Mouse (Mus musculus): Measurements from ENCODE around the gene Wdr11. TPM values are rescaled to one million over a fixed set of nuclear protein-coding genes. Genes with fewer than 3 reads are reported as not detected.

Wdr11 gene
- polyA plus RNA-seq (2012; rRNA removed), result 8.7 and 17.2 TPM in 2 replicates

DNA sequence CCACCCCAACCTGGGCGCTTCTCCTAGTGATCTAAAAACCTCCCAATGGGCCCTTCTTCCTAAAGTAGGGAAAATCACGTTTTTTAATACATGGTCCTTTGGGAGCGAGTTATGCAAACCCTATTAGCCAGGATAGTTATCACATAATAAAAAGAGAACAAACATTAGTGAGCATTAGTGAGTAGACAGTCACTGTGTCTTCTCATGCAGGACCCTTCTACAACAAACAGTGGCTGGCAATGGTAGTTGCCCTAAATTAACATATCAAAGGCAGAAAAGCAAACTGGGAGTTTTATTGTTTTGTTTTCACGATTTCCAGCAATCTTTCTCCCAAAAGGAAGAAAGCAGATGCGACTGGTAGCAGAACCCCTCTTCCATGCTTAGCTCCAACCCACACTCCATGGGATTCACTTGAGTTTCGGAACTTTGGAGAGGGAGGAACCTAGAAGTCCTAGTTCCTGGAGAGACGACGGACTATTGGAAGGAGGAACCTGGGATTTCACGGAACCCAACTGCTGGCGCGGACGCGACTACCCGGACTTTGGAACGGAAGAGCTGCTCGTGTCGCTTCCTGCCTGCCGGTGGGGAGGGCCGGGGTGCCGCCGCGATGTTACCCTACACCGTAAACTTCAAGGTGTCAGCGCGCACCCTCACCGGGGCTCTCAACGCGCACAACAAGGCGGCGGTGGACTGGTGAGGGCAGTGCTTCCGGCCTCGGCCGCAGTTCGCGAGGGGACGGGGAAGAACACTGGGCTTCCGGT is at the start of gene Wdr11:
TSS of gene Wdr11 (plus strand) at position 493 of the 761 bp plus-strand sequence.
- H3K36me3 ChIP-seq (ENCODE audit: control insufficient read depth, insufficient read depth, low read length), result peaks cover 5% of the 10 kb centered on the region; the same call in 1 of the 2 replicates
- TF ChIP-seq POLR2A (IDR thresholded peaks at IDR 0.05; ENCODE audit: low read depth, low read length) (peak; percentile 57), CTCF (IDR thresholded peaks at IDR 0.05; ENCODE audit: extremely low read depth, insufficient read length, insufficient replicate concordance, low read depth, low read length) (no peak)
- no peaks in the 10 kb centered on the region for H3K27me3 ChIP-seq (ENCODE audit: control insufficient read depth, insufficient read depth, low read length)
- WGBS, result 2% methylated on average over 37 of the region's 37 CpGs
- peak within 1 kb of the TSS; percentile 98 for H3K27ac ChIP-seq (ENCODE audit: insufficient read depth, low read depth, low read length)
- peaks cover 3% of the 10 kb centered on the region; the same call in 1 of the 2 replicates for H3K4me1 ChIP-seq (ENCODE audit: control insufficient read depth, insufficient read depth, insufficient read length, low read length)
- H3K4me3 ChIP-seq (ENCODE audit: low read depth, low read length), result peak within 1 kb of the TSS; percentile 99

DNA sequence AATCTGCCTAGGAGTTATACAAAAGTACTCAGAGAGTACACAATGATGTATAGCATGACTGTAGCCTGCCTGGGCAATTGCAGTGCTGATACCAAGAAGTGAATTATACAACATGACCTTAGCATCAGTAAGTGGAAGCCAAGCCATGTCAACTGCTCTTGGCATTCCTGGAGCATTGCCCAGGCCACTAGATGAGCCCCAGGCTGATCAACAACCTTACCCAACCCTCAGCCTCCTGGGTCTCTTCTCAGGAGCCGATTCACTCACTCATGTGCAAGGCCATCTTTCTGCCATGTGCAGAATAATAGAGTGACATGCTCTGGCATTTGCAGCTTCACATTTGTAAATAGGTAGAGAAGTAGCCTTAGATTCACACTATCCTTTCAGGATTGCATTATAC is 24.1 kb upstream of the Wdr11 start:
- H3K4me3 ChIP-seq (ENCODE audit: low read depth, low read length), result no peak overlapping the region
- no peak overlapping the region for H3K27ac ChIP-seq (ENCODE audit: insufficient read depth, low read depth, low read length)
- no peaks in the 10 kb centered on the region for H3K36me3 ChIP-seq (ENCODE audit: control insufficient read depth, insufficient read depth, low read length)
- H3K27me3 ChIP-seq (ENCODE audit: control insufficient read depth, insufficient read depth, low read length), result no peaks in the 10 kb centered on the region
- TF ChIP-seq CTCF (IDR thresholded peaks at IDR 0.05; ENCODE audit: extremely low read depth, insufficient read length, insufficient replicate concordance, low read depth, low read length) (no peak), POLR2A (IDR thresholded peaks at IDR 0.05; ENCODE audit: low read depth, low read length) (no peak)
- 88% methylated on average over 1 of the region's 1 CpGs for WGBS
- no peaks in the 10 kb centered on the region for H3K4me1 ChIP-seq (ENCODE audit: control insufficient read depth, insufficient read depth, insufficient read length, low read length)

DNA sequence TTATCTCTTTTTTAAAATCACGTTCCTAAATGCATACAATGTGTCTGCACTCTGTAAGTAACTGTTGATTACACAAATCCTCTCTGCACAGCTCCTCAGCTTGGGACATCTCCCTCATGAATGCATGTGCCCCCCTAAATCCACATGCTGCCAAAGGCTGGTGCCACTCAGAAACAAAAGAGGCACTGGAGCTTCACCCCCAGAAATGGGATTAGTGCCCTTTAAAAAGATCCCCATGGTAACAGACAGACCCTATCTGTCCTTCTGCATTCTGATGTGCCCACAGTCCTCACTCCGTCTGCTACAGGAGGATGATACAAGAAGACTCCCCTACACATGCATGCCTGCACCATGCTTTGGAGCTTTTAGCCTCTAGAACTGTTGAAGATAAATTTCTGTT is 23.3 kb upstream of the Wdr11 start:
- H3K36me3 ChIP-seq (ENCODE audit: control insufficient read depth, insufficient read depth, low read length), result no peaks in the 10 kb centered on the region
- WGBS, result 63% methylated on average over 2 of the region's 2 CpGs
- no peaks in the 10 kb centered on the region for H3K27me3 ChIP-seq (ENCODE audit: control insufficient read depth, insufficient read depth, low read length)
- no peaks in the 10 kb centered on the region for H3K4me1 ChIP-seq (ENCODE audit: control insufficient read depth, insufficient read depth, insufficient read length, low read length)
- TF ChIP-seq POLR2A (IDR thresholded peaks at IDR 0.05; ENCODE audit: low read depth, low read length) (no peak), CTCF (IDR thresholded peaks at IDR 0.05; ENCODE audit: extremely low read depth, insufficient read length, insufficient replicate concordance, low read depth, low read length) (no peak)
- H3K27ac ChIP-seq (ENCODE audit: insufficient read depth, low read depth, low read length), result no peak overlapping the region
- H3K4me3 ChIP-seq (ENCODE audit: low read depth, low read length), result no peak overlapping the region

DNA sequence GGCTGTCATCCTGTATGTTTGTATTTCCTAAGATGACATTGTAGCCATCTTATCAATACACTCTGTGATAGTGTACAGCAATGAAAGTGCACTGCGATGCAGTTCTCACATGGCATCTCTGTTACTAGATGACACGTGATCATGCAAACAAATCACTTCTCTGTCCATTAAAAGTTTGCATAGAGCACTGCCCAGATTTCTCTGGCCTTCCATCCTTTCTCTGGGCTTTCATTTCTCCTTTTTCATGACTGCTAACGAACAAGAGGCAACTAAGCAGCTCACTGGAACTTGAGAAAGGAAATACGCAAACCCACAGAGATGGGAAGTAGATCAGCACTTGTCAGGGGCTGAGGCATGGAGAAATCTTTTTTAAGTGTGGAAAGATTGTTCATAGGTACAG is 17.2 kb upstream of the Wdr11 start:
- no peaks in the 10 kb centered on the region for H3K4me1 ChIP-seq (ENCODE audit: control insufficient read depth, insufficient read depth, insufficient read length, low read length)
- no peak overlapping the region for H3K4me3 ChIP-seq (ENCODE audit: low read depth, low read length)
- no peak overlapping the region for H3K27ac ChIP-seq (ENCODE audit: insufficient read depth, low read depth, low read length)
- no peaks in the 10 kb centered on the region for H3K36me3 ChIP-seq (ENCODE audit: control insufficient read depth, insufficient read depth, low read length)
- no peaks in the 10 kb centered on the region for H3K27me3 ChIP-seq (ENCODE audit: control insufficient read depth, insufficient read depth, low read length)
- TF ChIP-seq CTCF (IDR thresholded peaks at IDR 0.05; ENCODE audit: extremely low read depth, insufficient read length, insufficient replicate concordance, low read depth, low read length) (no peak), POLR2A (IDR thresholded peaks at IDR 0.05; ENCODE audit: low read depth, low read length) (no peak)
- WGBS, result 56% methylated on average over 4 of the region's 4 CpGs

DNA sequence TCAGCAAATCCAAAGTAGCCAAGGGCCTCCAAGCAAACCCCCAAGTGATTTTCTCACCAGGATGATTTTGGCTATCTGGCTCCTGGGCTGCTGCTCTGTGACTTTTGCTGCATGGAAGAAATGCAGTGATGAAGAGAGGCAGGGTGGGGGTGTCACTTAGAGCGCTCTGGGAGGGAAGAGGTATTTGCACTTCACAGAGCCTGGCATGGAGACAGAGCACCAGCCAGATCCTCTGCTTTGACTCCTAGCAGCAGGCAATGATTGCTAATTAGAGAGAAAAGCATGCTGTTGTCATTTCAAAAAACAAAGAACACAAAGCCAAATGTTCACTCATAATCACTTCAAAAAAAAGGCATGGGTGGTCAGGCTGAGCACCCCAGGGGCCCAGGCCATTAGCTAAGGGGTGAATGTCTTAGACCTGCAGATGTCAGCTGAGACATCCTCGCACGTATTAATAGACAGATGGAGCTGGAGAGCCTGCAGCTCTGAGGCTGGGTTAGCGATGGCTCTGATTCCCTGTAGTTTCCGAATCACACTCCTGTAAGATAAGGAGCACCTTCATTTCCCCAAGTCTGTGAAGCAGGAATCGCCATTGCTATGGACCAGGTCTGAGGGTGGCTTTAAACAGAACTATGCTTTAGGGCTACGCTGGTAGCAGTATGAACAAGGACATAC is 16.4 kb upstream of the Wdr11 start:
- TF ChIP-seq CTCF (IDR thresholded peaks at IDR 0.05; ENCODE audit: extremely low read depth, insufficient read length, insufficient replicate concordance, low read depth, low read length) (no peak), POLR2A (IDR thresholded peaks at IDR 0.05; ENCODE audit: low read depth, low read length) (no peak)
- Histone ChIP-seq H3K27ac (ENCODE audit: insufficient read depth, low read depth, low read length) (no peak overlapping the region), H3K36me3 (ENCODE audit: control insufficient read depth, insufficient read depth, low read length) (no peaks in the 10 kb centered on the region), H3K27me3 (ENCODE audit: control insufficient read depth, insufficient read depth, low read length) (no peaks in the 10 kb centered on the region), H3K4me1 (ENCODE audit: control insufficient read depth, insufficient read depth, insufficient read length, low read length) (no peaks in the 10 kb centered on the region), H3K4me3 (ENCODE audit: low read depth, low read length) (no peak overlapping the region)
- 33% methylated on average over 7 of the region's 7 CpGs for WGBS

DNA sequence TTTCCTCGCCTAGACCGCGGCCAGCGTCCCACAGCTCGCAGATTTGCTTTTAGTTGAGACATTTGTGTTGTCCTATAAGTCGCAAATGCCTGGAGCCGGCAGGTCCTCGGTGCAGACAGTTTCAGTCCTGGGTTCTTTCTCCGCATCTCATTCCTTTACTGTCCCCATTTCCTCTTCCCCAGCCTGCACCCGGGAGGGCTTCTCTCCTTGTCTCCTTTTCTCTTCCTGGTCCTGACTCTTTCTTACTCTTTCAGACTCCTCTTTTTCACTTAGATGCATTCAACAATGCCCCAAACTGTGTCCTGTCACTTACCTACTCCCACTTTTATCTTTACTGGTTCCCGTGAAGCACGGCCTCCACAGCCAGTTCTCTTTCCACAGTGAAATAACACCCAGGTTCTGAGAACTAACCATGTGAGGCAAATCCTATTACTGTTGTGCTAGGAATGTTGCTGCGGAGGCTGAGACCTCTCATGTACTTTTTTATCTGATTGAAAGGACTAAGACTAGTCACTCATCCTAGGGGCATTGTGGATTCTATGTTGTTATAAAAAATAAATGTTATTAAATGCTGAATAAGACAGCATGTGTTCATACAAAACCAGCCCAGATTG is 576 bp downstream of the Wdr11 start:
- Histone ChIP-seq H3K27me3 (ENCODE audit: control insufficient read depth, insufficient read depth, low read length) (no peaks in the 10 kb centered on the region), H3K4me3 (ENCODE audit: low read depth, low read length) (peak overlapping the region; percentile 99), H3K27ac (ENCODE audit: insufficient read depth, low read depth, low read length) (peak overlapping the region; percentile 98), H3K4me1 (ENCODE audit: control insufficient read depth, insufficient read depth, insufficient read length, low read length) (peaks cover 3% of the 10 kb centered on the region; the same call in 1 of the 2 replicates), H3K36me3 (ENCODE audit: control insufficient read depth, insufficient read depth, low read length) (peaks cover 6% of the 10 kb centered on the region; the same call in 1 of the 2 replicates)
- under 1% methylated on average over 13 of the region's 13 CpGs for WGBS
- TF ChIP-seq CTCF (IDR thresholded peaks at IDR 0.05; ENCODE audit: extremely low read depth, insufficient read length, insufficient replicate concordance, low read depth, low read length) (no peak), POLR2A (IDR thresholded peaks at IDR 0.05; ENCODE audit: low read depth, low read length) (no peak)

DNA sequence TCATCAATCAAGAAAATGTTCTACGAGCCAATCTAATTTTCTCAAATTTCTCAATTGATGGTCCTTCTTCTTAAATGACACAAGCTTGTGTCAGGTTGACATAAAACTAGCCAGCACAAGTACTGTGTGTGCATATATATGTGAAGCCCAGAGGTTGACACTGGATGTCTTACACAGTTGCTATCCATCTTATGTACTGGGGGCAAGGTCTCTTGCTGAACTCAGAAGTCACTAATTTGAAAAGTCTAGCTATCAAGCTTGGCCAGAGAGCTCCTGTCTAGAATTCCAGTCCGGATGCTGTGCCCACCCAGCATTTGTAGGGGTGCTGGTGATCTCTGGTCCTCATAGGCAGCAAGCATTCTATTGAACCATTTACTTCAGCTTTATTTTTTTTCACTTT is 5.5 kb downstream of the Wdr11 start:
- Histone ChIP-seq H3K4me3 (ENCODE audit: low read depth, low read length) (no peak overlapping the region), H3K27ac (ENCODE audit: insufficient read depth, low read depth, low read length) (no peak overlapping the region), H3K36me3 (ENCODE audit: control insufficient read depth, insufficient read depth, low read length) (peaks cover 29% of the 10 kb centered on the region), H3K4me1 (ENCODE audit: control insufficient read depth, insufficient read depth, insufficient read length, low read length) (no peaks in the 10 kb centered on the region), H3K27me3 (ENCODE audit: control insufficient read depth, insufficient read depth, low read length) (no peaks in the 10 kb centered on the region)
- TF ChIP-seq CTCF (IDR thresholded peaks at IDR 0.05; ENCODE audit: extremely low read depth, insufficient read length, insufficient replicate concordance, low read depth, low read length) (no peak), POLR2A (IDR thresholded peaks at IDR 0.05; ENCODE audit: low read depth, low read length) (no peak)
- WGBS, result 91% methylated on average over 2 of the region's 2 CpGs
